Mouse (Mus musculus): ENCODE measurements around the gene Ostc.

DNA sequence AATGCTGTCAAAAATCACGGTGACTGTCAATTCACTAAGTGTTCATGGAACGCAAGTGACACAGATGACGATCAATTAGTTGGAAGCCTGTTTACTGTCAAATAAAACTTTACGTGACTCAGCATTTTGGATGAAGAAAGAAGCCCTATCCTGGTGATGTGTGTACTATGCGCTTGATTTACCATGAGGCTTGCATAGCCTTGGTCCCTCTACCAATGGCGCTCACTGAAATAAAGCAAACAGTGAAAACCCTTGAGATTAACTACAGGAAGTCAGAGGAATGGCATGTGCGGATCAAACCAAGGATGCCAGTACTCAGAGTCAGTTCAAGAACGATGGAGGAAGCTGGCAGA lies 24.3 kb downstream of the Ostc start:
- TF ChIP-seq CTCF (IDR thresholded peaks at IDR 0.05; ENCODE audit: low read depth) (no peak), EP300 (IDR thresholded peaks at IDR 0.05; ENCODE audit: low read depth) (no peak)
